Mouse (Mus musculus): ENCODE measurements around the gene Bahcc1. TPM values are rescaled to one million over a fixed set of nuclear protein-coding genes. Genes with fewer than 3 reads are reported as not detected.

Bahcc1 gene
- total and polyA plus RNA-seq, 2 experiments from 2014 or later, result 9.1 to 31.1 TPM

DNA sequence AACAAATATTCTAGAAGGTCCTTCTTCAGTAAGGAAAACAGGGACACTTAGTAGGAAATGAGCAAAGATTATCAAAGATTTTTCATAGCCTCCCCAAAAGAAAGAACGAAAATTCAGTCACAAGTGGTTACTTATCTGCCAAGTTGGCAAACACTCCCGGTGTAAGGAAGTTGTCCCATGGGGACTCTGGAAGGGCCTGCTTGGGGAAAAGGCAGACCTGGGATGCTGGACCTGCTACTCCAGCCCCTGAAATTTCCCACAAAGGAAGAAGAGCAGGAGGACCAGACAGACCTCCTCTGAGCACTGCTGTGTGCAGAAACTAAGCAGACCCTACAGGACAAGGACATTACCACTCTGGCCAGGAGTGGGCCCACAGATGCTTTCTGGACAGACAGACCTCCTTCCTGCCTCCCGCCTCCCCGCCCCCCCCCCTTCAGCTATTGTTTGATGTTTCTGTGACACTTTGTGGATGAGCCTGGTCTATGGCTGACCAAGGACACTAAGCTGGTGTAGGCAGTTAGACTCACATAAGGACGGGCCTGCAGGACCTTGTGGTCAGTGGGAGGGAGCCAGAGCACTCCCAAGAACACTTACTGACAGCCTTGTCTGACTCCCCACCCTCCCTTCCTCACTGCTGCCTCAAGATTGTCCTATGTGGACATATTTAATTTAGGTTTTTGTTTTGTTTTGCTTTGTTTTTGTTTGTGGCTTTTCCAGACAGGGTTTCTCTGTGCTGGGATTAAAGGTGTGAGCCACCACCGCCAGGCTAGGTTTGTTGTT lies 81.3 kb downstream of the Bahcc1 start:
- DNase-seq (ENCODE audit: low spot score) (no peak), ATAC-seq (no peak)
- Histone ChIP-seq H3K4me3 (ENCODE audit: low read length) (no peak overlapping the region), H3K36me3 (ENCODE audit: insufficient read depth, low read length) (no peaks in the 10 kb centered on the region), H3K27ac (peak overlapping the region; percentile 95; the same call in 1 of the 2 replicates), H3K27me3 (ENCODE audit: insufficient read depth, low read length) (no peaks in the 10 kb centered on the region), H3K9ac (replicated peaks; ENCODE audit: low read length) (no peak overlapping the region), H3K4me2 (ENCODE audit: low read depth, low read length) (no peak overlapping the region), H3K4me1 (ENCODE audit: insufficient read depth, low read length) (peaks cover 26% of the 10 kb centered on the region; the same call in 1 of the 2 replicates), H3K9me3 (ENCODE audit: low read length) (no peaks in the 10 kb centered on the region)
- TF ChIP-seq CTCF (IDR thresholded peaks at IDR 0.05; ENCODE audit: low read depth), result no peak
- 57% methylated on average over 5 of the region's 6 CpGs for whole genome bisulfite sequencing

GRCm38 (mm10) chr11:120314721-120315415 lies 82.1 kb downstream of the Bahcc1 start:
- ATAC-seq (no peak), DNase-seq (ENCODE audit: low spot score) (no peak)
- no peaks in the 10 kb centered on the region for H3K27me3 ChIP-seq (ENCODE audit: insufficient read depth, low read length)
- peak overlapping the region; percentile 95 for H3K27ac ChIP-seq
- no peaks in the 10 kb centered on the region for H3K36me3 ChIP-seq (ENCODE audit: insufficient read depth, low read length)
- H3K4me2 ChIP-seq (ENCODE audit: low read depth, low read length), result peak overlapping the region; percentile 87
- TF ChIP-seq CTCF (IDR thresholded peaks at IDR 0.05; ENCODE audit: low read depth), result no peak
- 30% methylated on average over 16 of the region's 16 CpGs for WGBS
- H3K4me3 ChIP-seq (ENCODE audit: low read length), result no peak overlapping the region
- H3K9me3 ChIP-seq (ENCODE audit: low read length), result no peaks in the 10 kb centered on the region
- H3K4me1 ChIP-seq (ENCODE audit: insufficient read depth, low read length), result peaks cover 26% of the 10 kb centered on the region; the same call in 1 of the 2 replicates
- peak overlapping the region; percentile 48 for H3K9ac ChIP-seq (replicated peaks; ENCODE audit: low read length)

GRCm38 (mm10) chr11:120315416-120315761 lies 82.6 kb downstream of the Bahcc1 start:
- no peak for TF ChIP-seq CTCF (IDR thresholded peaks at IDR 0.05; ENCODE audit: low read depth)
- peak overlapping the region; percentile 46 for H3K4me3 ChIP-seq (ENCODE audit: low read length)
- peak overlapping the region; percentile 95 for H3K27ac ChIP-seq
- H3K9me3 ChIP-seq (ENCODE audit: low read length), result no peaks in the 10 kb centered on the region
- H3K4me2 ChIP-seq (ENCODE audit: low read depth, low read length), result peak overlapping the region; percentile 87
- no peaks in the 10 kb centered on the region for H3K36me3 ChIP-seq (ENCODE audit: insufficient read depth, low read length)
- H3K9ac ChIP-seq (replicated peaks; ENCODE audit: low read length), result peak overlapping the region; percentile 48
- ATAC-seq, result peak; percentile 6; the same call in 1 of the 2 replicates
- peak; percentile 57 for DNase-seq (ENCODE audit: low spot score)
- H3K4me1 ChIP-seq (ENCODE audit: insufficient read depth, low read length), result peaks cover 26% of the 10 kb centered on the region; the same call in 1 of the 2 replicates
- WGBS, result 7% methylated on average over 4 of the region's 4 CpGs
- no peaks in the 10 kb centered on the region for H3K27me3 ChIP-seq (ENCODE audit: insufficient read depth, low read length)

- Histone ChIP-seq H3K4me3 (ENCODE audit: low read length) (peak overlapping the region; percentile 46), H3K4me1 (ENCODE audit: insufficient read depth, low read length) (peaks cover 26% of the 10 kb centered on the region; the same call in 1 of the 2 replicates), H3K4me2 (ENCODE audit: low read depth, low read length) (peak overlapping the region; percentile 87), H3K9ac (replicated peaks; ENCODE audit: low read length) (peak overlapping the region; percentile 68), H3K27me3 (ENCODE audit: insufficient read depth, low read length) (no peaks in the 10 kb centered on the region), H3K27ac (peak overlapping the region; percentile 95), H3K9me3 (ENCODE audit: low read length) (no peaks in the 10 kb centered on the region), H3K36me3 (ENCODE audit: insufficient read depth, low read length) (no peaks in the 10 kb centered on the region)
- no peak for TF ChIP-seq CTCF (IDR thresholded peaks at IDR 0.05; ENCODE audit: low read depth)
- ATAC-seq (peak; percentile 97), DNase-seq (ENCODE audit: low spot score) (peak; percentile 98)
- 1% methylated on average over 37 of the region's 37 CpGs for WGBS
These were observed 83.3 kb downstream of the Bahcc1 start for GRCm38 (mm10) chr11:120315832-120316689.

DNA sequence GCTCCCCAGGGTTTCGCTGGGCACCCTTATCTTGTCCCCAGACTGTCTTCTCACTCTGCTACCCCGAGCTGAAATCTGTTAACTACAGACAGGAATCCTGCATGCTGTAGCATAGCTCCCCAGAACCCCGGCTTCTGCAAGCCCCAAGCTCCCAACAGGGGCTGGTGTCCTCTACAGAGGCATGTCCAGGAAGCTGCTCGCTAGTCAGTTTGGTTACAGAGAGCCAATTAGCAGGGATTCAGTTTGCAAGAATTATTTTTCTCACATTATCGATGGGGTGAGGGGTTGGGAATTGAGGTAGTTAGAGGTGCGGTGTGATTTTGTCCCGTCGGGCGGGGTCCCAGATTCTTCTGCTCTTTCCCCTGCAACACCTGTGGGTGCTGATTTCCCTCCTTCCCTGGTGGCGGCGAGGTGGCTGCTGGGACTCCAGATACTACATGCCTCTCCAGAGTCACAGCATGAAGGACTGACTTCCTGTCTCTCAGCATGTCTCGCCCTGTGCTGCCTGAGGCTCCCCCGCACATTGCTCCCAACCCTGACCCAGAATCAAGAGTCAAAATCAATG lies 84.0 kb downstream of the Bahcc1 start:
- Histone ChIP-seq H3K4me1 (ENCODE audit: insufficient read depth, low read length) (peaks cover 21% of the 10 kb centered on the region; the same call in 1 of the 2 replicates), H3K9ac (replicated peaks; ENCODE audit: low read length) (peak overlapping the region; percentile 68), H3K4me3 (ENCODE audit: low read length) (peak overlapping the region; percentile 46), H3K27me3 (ENCODE audit: insufficient read depth, low read length) (no peaks in the 10 kb centered on the region), H3K9me3 (ENCODE audit: low read length) (no peaks in the 10 kb centered on the region), H3K36me3 (ENCODE audit: insufficient read depth, low read length) (no peaks in the 10 kb centered on the region), H3K27ac (peak overlapping the region; percentile 95), H3K4me2 (ENCODE audit: low read depth, low read length) (peak overlapping the region; percentile 87)
- no peak for ATAC-seq
- WGBS, result 16% methylated on average over 13 of the region's 13 CpGs
- peak; percentile 39 for DNase-seq (ENCODE audit: low spot score)
- no peak for TF ChIP-seq CTCF (IDR thresholded peaks at IDR 0.05; ENCODE audit: low read depth)

DNA sequence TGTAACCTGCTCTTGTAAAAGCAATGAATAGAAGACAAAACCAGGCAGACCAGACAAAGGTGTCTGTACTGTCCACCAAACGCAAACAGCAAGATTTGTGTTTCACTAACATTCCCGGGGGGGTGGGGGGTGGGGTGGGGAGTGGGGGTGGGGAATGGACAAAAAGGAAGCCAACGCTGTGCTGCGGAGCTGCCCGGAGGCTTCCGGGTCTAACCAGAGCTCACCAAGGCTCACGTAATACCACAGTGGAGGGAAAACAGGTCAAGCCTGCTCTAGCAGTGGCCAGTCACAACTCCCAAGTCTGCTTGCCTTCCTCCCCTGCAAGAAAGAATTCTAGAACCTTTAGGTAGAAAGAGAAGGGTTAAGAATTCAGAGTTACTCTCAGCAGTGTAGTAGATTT lies 84.7 kb downstream of the Bahcc1 start:
- WGBS, result 58% methylated on average over 7 of the region's 7 CpGs
- Histone ChIP-seq H3K4me1 (ENCODE audit: insufficient read depth, low read length) (peaks cover 21% of the 10 kb centered on the region; the same call in 1 of the 2 replicates), H3K27me3 (ENCODE audit: insufficient read depth, low read length) (no peaks in the 10 kb centered on the region), H3K4me2 (ENCODE audit: low read depth, low read length) (peak overlapping the region; percentile 87; the same call in 1 of the 2 replicates), H3K4me3 (ENCODE audit: low read length) (no peak overlapping the region), H3K9me3 (ENCODE audit: low read length) (no peaks in the 10 kb centered on the region), H3K36me3 (ENCODE audit: insufficient read depth, low read length) (no peaks in the 10 kb centered on the region), H3K9ac (replicated peaks; ENCODE audit: low read length) (peak overlapping the region; percentile 68; the same call in 1 of the 2 replicates), H3K27ac (peak overlapping the region; percentile 95; the same call in 1 of the 2 replicates)
- DNase-seq (ENCODE audit: low spot score) (no peak), ATAC-seq (no peak)
- TF ChIP-seq CTCF (IDR thresholded peaks at IDR 0.05; ENCODE audit: low read depth), result no peak

All from hindbrain, postnatal 0 days (tissue).